Mouse (Mus musculus) left cerebral cortex, postnatal 10 days (tissue): ENCODE data around the gene Iqschfp. TPM values are rescaled to one million over a fixed set of nuclear protein-coding genes. Genes with fewer than 3 reads are reported as not detected.

Experiments used
- DNase-seq, 2 experiments: peaks; one replicate each; pipeline ENCODE4 v3.0.0; 2021 to 2022; ENCODE audit warnings: low spot score in 2 of 2, mixed read lengths in 1 of 2; ENCODE audit errors: extremely low spot score in 1 of 2
- intact Hi-C: fragments of 180-260 bp; cut with DNase I; formaldehyde crosslinking; loops from one replicate; pipeline ENCODE4 v1.15.1; 2025
- total RNA-seq, 2 experiments: library from RNA; stranded (reverse); gene quantifications; 2 replicates each; pipeline ENCODE4 v1.2.3; 2021

Gene Iqschfp
- total RNA-seq, 2 experiments from 2014 or later: 9.6 to 11.7 TPM

DNA sequence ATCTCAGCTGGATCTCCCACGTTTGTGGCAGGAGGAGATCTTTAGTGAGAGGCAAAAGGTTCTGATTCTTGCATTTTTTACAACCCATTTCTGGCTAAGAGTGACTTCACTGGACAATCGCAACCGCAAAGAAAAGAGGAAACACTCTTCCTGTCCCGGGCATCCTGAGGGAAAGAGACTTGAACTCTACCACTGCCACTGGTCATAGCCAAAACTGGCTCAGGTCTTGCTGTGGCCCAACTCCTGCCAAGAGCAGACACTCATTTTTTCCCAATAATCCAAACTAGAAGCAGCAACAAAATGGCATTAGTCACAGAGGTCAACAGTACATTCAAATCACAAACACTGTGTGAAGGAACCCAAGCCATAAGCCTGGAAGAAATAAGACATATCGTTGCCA is 770.4 kb downstream of the Iqschfp start:
- intact Hi-C loops: loop anchor here (5.0 kb wide), 1 partner anchor 45 kb away; no protein-coding TSS in a partner anchor
- no peak for DNase-seq

DNA sequence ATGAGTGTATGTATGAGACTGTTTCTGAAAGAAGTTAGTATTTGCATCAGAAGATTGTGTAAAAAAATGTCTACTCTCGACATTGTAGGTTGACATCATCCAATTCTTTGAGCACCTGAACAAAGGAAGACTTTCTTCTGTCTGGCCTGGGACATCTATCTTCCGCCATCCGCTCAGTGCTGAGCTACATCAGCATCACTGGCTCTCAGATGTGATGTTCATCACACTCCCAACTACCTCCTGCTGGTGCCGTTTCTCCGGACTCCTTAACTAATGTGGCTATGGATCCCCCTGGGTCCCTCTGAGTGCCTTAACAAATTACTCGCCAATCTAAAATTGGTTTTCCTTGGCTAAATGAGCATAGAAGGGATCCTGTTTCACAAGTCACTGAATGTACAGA is 772.3 kb downstream of the Iqschfp start:
- intact Hi-C loops: loop anchor here (5.0 kb wide), 1 partner anchor 43 kb away; no protein-coding TSS in a partner anchor
- DNase-seq: no peak

DNA sequence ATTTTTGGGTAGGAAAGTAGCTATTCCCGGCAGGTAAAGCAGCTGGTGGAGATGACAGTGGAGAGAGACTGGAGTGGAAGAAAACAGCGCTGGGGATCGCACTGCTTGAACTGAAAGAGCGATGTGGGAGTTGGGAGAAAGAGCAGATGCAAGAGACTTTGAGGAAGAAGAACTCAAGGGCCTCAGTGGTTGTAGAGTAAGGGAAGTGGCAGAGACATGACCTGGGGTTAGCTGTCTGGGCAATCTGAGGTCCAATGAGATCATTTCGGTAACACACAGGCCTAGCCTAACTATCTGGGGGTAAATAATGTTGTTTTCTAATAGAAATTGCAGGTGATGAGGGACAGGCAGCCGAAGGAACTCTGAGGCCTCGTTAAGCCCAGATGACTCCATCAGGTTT is 774.3 kb downstream of the Iqschfp start:
- intact Hi-C loops: no loop called here
- no peak for DNase-seq

DNA sequence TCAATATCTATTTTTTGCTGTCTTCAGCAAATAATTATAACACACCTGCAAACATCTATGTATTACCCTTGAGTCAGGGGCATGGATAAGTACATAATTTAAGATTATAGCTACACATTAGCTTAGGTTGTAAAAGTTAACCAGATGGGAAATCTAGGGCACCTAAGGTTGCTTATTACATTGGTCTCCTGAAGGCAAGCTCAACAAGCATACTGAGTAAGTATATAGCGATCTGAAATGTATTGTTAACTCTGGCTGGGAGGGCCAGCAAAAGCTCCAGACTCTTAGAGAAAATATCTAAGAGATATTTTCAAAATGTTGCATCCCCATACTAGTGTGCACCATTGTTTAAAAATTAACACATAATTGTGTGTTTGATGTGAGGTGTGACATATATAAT is 775.8 kb downstream of the Iqschfp start:
- no peak for DNase-seq
- intact Hi-C loops: no loop called here

DNA sequence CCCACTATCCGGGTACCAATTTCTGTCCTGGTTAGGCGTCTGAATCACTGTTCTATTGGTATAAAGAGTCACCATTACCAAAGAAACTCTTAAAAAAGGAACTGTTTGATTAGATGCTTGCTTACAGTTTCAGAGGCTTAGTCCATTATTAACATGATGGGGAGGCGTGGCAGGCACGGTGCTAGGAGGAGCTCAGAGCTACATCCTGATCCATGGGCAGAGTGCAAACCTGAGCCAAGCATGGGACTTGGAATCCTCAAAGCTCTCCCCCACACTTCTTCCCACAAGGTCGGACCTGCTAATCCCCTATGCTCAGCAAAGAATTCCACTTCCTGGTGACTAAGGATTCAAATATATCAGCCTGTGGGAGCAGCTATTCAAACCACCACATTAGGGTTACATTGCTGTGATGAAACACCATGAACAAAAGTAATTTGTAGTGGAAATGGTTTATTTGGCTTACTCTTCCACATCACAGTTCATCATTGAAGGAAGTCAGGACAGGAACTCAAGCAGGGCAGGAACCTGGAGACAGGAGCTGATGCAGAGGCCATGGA is 777.5 kb downstream of the Iqschfp start:
- no peak for DNase-seq
- intact Hi-C loops: no loop called here

DNA sequence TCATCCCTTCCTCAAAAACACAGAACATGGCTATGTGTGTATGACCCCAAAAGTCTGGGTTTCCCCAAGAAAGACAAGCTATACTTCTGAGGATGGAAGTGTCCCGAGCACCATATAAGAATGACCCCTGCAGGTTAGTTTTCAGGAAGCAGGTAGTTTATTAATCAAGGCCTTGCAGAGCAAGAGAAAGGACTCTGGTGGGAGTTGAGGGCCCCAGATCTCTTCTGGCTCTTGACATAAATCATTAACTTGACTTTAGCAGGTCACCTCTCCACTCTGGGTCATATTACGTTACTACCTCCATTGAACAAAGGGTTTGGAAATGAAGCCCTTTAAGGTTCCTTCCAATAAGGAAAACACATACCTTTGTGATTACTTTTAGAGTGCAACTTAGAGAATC is 782.7 kb downstream of the Iqschfp start:
- intact Hi-C loops: loop anchor here (5.0 kb wide), 1 partner anchor 57 kb away; no protein-coding TSS in a partner anchor
- no peak for DNase-seq

DNA sequence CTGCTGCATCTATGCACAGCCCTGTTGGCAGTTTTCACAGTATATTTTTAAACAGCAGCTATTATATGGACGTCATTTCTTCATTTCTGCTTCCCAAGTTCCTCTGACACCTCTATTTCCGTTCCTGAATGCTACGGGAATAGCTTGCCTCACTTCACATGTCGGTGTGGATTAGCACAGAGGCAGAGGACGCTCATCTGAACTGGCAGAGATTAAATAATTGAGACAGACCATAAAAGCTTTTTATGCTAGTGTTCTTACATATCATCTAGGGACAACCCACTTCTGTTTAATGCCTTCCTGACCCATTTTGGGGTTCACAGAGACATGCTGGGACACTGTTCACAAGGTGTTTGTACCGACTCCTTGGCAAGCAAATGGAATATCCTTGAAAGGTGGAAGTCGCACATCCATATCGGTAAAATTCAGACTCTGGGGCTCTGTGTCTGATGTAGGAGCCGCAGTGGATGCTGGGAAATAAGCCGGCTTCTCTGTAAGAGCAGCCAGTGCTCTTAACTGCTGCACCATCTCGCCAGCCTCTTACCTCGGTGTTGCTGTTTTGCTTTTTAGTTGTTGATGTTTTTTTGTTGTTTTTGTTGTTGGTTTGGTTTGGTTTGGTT is 783.3 kb downstream of the Iqschfp start:
- no peak for DNase-seq
- intact Hi-C loops: loop anchor here (5.0 kb wide), 1 partner anchor 58 kb away; no protein-coding TSS in a partner anchor

Other genes starting within 250 kb of the Iqschfp start
- gene Iqcj, start within 50 bp of the Iqschfp start, total RNA-seq: 1 to 10 TPM; 1.7 to 3.2 TPM
- 100 to 1,000 TPM; 182 to 193 TPM for gene Schip1, start 172.6 kb downstream of the Iqschfp start, total RNA-seq